Mouse (Mus musculus): Measurements from ENCODE around the gene Rps5.
A peak's percentile ranks its signal among the peaks of the same experiment; 100 is the strongest.
"Not testable (repeated sequence)": the region's sequence is repeated elsewhere in the genome, so short reads cannot be mapped to it uniquely, and the experiment has no call there.

Gene Rps5

DNA sequence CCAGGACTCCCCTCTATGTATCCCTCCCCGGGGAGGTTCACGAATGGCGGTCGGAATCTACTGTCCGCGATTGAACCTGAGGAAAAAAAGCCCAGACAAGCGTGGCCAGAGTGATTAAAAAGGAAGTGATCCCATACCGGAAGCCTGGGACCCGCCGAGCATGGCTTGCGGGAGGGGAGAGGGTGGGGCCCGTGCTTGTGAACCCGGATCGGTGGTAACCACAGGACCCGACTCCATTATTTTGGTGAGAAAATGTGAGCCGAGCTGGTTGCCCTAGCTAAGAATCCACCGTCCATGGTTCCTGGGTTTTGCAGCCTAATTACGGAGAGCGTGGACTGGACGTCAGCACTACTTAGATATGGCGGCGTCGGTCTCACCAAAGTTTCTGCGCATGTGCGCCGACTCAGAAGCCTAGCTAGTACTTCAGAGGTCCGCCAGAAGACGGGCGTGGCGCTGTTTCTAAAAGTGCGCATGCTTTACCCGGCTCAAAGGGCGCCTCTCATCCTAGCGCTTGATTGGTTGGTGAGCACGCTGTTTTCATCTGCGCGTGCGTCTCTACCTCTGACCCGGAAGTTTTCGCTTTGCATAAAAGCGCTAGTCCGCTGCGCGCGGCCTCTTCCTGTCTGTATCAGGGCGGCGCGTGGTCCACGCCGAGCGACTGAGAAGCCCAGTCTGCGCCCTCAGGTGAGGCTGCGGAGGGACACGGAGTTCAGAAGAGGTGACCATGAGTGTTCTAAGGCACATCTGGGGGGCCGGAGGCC lies at the start of gene Rps5:
TSS of gene Rps5 (plus strand) at position 586 of the 761 bp plus-strand sequence.
- DNase-seq (ENCODE audit: low spot score), result peak; percentile 98

DNA sequence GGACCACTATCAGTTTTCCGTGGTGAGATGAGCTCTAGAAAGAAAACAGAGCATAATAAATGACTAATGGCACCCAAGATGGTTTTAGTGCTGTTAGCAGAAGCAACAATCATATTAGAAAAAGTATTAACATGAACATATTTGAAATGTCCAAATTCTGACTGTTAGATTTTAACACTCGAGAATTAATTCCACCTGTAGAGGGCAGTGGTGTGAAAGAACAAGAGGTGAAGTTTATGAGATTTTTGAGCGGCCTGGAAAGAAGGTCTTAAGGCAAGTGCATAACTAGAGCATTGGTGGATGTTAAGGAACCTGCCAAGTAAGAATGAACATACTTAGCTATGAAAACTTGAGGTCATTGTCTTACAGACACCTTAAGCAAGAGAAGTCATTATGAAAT lies 47.8 kb upstream of the Rps5 start:
- DNase-seq (ENCODE audit: low spot score), result peak; percentile 27

DNA sequence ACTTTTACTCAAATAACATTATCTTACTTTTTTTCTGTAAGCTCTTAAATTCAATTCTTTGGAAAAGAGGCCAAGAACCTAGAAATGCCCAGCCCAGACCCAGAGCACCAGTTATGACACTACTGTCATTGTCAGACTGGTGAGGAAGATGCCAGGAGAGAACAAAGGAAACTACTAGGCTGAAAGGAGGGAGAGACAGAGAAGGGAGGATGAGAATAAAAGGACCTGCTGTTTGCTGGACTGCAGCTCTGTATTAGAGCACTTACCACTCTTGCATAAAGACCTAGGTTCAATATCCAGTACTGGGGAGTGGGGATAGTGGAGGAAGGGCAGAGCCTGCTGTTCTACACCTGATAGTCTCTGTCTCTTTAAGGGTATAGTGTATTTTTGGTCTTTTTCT lies 42.1 kb upstream of the Rps5 start:
- DNase-seq (ENCODE audit: low spot score), result no peak

DNA sequence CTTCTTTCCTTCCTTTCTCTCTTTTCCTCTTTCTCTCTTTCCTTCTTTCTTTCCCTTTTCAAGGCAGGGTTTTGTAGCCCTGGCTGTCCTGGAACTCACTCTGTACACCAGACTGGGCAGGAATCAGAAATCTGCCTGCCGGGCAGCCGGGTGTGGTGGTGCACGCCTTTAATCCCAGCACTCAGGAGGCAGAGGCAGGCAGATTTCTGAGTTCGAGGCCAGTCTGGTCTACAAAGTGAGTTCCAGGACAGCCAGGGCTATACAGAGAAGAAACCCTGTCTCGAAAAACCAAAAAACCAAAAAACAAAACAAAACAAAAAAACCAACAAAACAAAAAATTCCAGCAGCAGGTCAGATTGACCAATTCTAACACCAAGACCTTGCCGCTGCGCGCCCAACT lies 41.6 kb upstream of the Rps5 start:
- DNase-seq (ENCODE audit: low spot score), result not testable (repeated sequence)

DNA sequence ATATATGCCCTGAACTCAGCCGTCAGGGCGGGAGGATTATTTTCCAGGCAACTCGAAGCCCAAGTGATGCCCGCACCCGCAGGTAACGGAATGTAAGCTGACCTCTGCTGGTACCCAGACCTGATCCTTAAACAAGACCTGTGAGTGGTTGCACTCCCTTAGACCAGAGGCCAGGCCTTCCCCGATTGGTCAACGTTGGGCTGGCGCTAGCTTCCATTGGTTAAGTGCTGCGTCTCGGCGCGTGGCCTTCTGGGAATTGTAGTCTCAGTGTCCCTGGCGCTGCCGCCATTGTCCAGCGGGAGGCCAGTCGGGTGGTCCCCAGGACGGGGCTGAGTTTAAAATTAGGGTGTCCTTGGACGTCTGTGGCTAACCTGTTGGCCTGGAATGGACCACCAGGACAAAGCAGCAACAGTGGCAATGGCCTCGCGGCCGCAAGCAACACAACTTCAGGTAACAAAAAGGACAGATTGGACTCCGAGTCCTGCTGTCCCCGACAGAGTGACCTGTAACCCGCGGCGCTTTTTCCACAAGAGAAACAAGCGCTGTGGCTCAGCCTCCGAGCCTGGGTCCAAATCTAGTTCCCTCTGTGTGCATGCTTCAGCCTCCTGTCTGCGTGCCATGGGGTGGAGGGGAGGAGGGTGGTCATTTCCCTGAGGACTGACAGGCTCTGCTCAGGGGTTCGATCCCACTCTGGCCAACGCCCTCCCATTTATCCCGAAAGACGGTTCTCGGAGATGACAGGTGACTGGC lies 41.0 kb upstream of the Rps5 start, which contains the start of gene Zfp128:
TSS of gene Zfp128 (plus strand) at position 267 of the 750 bp plus-strand sequence.
- DNase-seq (ENCODE audit: low spot score), result peak; percentile 95

DNA sequence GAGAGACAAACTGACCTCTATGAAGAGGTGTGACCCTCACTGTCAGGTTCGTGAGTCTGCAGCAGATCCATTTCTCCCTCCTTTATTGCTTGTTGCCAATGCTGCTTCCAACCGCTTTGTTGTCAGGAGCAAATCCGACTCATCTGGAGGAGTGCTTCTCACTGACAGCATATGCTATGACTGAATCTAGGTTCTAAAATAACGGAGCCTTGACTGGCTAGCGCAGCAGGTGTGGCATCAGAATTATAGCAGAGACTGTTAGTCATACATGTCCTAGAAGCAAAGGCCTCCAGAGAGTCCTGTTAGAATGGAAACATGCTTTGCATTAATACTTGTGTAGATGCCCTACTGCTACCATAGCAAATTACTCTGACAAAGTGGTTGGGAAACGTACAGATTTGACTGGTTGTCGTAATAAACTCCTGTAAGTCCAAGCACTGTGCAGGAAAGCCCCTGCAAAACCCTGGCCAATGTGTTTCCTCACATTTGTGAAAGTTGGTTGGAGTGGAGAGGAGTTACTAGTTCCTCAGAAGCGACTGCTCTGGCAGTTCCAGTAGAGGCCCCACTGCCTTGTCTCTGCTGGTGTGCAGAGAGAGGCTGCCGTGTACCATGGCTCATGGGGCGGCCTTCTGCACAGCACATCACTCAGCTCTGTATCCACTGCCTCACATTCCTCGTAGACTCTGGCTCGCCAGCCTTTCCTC lies 35.4 kb upstream of the Rps5 start:
- DNase-seq (ENCODE audit: low spot score), result no peak

DNA sequence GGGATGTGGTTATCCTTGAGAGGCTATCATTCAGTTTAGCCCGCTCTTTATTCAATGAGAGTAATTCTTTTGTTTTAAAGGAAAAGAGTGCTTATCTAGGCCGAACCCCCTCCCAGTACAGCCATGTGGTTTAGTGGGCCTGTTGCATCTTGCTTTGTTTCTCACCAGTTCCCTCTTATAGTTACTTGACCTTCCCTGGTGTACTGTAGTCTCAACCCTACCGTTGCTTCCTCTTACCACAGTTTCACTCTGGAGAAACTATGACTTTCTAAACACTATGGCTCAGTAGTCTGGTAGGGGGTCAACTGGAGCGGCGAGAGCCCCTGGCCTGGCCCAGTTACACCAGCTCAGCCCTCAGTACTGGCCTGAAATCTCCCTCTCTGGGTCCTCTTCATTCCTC lies 34.5 kb upstream of the Rps5 start:
- no peak for DNase-seq (ENCODE audit: low spot score)

DNA sequence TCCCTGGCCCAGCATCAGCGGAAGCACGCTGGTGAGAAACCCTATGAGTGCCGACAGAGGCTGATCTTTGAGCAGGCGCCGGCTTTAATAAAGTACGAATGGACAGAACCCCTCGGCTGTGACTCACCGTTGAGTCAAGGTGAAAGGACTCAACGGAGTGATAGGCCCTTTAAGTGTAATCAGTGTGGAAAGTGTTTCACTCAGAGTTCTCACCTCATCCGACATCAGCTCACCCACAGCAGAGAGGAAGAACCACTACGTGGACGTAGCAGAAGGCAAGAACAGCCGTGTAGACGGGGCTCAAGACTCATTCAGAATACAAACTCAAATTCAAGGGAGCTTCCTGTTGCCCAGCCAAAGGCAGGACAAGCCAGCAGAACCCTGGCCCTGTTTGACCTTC lies 31.2 kb upstream of the Rps5 start:
- DNase-seq (ENCODE audit: low spot score), result no peak

DNA sequence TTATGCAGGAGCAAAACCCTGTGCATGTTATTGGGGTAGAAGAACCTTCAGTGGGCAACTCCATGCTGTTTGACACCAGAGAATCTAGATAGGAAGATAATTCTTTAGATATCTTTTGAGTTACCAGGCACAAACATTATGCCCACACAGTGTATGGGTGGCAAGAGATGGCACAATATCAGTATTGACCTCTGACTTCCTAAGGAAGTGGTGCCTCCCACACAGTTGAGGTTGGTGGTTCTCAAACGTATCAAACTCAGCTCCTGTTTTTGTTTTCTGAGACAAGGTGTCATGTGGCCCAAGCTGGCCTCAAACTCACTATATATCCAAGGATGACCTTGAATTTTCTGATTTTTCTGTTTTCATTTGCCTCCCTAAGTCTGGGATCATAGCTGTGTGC lies 30.8 kb upstream of the Rps5 start:
- DNase-seq (ENCODE audit: low spot score), result no peak

DNA sequence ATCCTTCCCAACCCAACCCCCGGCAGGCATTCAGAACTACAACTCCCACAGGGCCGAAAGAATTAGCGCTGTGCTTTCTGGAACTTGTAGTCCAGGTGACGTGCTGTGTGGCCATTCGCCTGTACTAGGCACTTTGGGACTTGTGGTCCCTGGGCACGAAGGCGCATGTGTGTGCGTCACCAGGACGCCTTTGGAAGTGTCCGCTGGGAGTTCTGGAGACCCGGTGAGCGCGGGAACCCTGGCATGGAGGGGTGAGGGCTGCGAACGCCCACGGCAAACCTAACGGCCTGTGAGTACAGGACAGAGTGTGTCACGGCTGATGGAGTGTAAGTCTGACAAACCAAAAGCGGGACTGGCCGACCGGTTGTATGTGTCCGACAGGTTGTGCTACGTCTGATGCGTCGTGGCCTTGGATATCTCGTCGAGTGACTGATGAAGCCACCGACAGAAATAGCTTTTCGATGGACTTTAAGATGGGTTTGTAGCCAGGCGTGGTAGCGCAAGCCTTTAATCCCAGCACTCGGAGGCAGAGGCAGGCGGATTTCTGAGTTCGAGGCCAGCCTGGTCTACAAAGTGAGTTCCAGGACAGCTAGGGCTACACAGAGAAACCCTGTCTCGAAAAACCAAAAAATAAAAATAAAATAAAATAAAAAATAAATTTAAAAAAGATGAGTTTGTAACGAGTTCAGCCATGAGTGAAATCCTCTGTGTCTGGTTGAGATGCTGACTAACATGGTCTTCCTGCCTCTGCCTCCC lies 24.3 kb upstream of the Rps5 start, which contains the start of gene Zscan22:
TSS of gene Zscan22 (plus strand) at position 161 of the 756 bp plus-strand sequence.
- peak; percentile 91 for DNase-seq (ENCODE audit: low spot score)

DNA sequence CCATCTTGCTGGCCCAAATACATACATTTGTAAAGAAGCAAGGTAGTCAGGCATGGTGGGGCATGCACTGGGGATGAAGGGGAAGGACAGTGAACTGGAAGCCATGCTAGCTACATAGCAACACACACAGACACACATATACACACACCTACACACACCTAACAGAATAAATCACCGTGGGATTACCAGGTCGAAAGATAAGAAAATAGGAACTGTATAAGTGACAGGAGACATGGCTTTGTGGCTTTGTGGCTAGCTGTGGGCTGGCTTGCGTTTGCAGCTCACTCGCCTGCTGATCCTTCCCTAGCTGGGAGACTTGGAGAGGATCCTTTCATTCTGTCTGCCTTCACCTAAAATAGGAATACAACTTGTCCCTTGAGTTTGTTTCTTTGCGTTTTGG lies 20.6 kb upstream of the Rps5 start:
- DNase-seq (ENCODE audit: low spot score), result no peak

DNA sequence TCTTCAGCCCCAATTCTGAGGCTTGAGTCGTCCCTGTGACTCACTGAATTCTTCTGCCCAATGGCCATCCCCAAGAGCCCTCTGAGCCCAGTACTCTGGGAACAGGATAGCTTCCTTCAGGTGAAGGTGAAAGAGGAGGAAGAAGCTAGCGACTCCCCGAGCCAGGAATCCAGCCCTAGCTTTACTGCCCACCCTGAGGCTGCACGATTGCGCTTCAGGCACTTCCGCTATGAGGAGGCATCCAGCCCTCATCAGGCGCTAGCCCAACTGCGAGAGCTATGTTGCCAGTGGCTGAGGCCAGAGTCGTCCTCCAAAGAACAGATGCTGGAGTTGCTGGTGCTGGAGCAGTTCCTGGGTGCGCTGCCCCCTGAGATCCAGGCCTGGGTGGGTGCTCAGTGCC lies 18.5 kb upstream of the Rps5 start:
- DNase-seq (ENCODE audit: low spot score), result no peak

DNA sequence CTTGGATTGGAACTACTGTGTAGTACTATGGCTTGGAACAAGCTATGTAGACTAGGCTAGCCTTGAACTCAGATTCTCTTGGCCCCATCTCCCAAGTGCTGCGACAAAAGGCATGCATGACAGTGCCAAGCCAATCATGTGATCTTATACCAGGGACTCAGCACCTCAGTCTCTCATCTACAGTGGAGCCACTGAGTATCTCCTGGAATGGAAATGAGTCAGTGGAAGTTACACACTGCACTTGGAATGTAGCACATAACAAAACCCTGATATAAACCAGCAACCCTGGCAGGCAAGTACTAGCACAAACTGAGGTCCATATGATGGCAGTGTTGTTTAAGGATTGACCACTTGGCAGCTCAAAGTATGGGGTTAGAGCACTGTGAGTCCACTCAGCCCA lies 16.9 kb upstream of the Rps5 start:
- no peak for DNase-seq (ENCODE audit: low spot score)

DNA sequence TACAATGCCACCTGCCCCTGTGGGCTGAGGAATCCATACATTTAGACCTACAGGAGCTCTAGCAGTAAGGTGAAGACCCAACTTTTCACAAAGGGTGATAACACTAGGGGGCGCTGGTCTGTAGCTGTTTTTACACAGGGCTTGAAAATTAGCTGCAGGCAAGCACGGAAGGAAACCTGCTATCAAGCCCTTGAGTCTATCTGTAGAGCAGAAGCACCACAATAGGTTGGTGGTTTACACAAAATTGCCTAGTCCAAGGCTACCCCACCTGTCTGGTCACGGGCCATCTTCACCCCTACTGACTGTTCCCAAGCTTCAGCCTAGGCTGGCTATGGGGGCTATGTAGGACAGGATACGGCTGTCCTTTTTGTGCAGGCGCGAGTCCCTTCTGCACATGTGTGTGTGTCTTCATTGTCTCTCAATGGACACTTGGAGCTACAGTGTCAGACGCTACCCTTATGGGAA lies 12.6 kb upstream of the Rps5 start:
- DNase-seq (ENCODE audit: low spot score), result peak; percentile 79

DNA sequence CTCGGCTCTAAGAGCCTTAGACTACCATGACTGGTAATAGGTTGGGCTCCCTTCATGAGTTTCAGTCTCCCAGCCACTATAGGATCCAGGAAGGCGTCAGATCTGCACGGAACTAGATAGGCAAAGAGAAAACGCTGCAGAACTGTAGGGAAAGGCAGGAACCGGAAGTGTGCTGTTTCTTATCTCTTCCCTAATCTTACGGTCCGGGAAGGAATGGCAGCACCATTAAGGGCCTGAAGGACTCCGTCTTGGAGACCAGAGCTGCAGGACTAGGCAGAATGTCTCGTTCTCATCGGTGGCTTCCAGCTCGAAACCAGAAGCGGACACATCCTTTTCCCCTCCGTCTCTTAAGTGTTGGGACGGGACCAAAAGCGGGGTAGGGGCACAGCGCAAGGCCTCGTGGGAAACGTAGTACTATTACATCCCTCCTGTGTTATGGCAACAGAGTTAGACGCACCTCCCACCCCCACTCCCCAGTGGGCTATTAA lies 11.9 kb upstream of the Rps5 start:
- DNase-seq (ENCODE audit: low spot score), result peak; percentile 58

DNA sequence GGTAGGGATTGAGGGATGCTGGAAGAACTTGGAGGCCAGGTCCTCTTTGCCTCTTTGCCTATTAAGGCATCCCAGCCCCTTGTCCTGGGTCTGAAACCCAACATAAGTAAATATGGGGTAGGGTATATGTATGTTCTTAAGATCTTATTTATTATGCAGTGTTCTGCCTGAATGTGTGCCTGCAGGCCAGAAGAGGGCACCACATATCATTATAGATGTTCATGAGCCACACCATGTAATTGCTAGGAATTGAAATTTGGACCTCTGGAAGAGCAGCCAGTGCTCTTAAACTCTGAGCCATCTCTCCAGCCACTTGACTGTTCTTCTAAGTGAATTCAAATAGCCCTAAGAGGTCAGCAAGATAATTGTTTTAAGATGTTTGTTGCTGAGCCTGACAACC lies 8.5 kb upstream of the Rps5 start:
- peak; percentile 34 for DNase-seq (ENCODE audit: low spot score)

DNA sequence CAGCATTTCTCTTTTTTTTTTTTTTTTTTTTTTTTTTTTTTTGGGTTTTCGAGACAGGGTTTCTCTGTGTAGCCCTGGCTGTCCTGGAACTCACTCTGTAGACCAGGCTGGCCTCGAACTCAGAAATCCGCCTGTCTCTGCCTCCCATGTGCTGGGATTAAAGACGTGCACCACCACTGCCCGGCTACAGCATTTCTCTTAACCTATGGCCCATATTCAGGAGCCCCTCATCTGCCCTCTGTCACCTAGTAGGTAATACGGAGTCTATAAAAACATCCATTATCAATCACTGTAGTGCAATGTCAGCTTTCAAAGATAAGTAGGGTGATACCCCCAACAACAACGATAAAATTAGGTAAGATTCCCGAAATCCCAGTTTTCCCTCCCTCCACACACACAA lies 1.6 kb upstream of the Rps5 start:
- not testable (repeated sequence) for DNase-seq (ENCODE audit: low spot score)

DNA sequence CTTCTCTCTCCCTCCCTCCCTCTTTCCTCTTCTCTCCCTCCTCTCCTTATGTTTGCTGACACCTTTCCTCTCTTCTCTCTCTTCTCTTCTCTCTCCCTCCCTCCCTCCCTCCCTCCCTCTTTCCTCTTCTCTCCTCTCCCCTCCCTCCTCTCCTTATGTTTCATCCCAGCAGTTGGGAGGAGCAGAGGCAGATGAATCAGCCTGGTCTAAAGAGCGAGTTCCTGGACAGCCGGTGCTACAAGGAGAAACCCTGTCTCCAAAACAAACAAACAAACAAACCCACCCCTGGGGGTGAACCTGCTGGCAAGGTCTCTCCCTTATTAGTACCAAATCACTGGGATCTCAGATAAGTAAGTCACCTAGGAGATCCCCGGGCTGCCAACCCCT lies 779 bp upstream of the Rps5 start:
- no peak for DNase-seq (ENCODE audit: low spot score)

DNA sequence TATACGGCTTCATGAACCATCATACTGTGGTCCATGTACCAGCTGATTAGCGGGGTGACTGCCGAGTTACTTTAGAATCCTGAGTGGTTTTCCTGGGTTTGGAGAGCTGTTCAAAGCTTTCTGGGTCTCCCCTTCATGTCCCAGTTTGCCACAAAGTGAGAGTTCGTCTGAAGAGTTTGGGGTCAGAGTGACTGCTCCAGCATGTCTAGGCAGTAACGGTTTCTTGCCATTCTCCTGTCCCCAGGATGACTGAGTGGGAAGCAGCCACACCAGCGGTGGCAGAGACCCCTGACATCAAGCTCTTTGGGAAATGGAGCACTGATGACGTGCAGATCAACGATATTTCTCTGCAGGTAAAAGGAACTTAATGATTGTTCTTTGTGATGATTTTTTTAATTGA lies 639 bp downstream of the Rps5 start:
- DNase-seq (ENCODE audit: low spot score), result peak; percentile 14

DNA sequence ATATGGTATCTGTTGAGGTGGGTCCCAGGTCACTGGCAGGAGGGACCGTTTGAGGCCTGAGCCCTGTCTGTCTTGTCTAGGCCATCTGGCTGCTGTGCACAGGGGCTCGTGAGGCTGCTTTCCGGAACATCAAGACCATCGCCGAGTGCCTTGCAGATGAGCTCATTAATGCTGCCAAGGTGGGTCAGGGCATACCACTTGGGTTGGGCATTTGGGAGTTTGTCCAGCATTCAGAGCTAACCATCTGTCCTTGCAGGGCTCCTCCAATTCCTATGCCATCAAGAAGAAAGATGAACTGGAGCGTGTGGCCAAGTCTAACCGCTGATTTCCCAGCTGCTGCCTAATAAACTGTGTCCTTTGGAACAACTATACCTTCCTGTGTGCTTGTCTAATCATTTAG lies 4.2 kb downstream of the Rps5 start:
- DNase-seq (ENCODE audit: low spot score), result no peak

DNA sequence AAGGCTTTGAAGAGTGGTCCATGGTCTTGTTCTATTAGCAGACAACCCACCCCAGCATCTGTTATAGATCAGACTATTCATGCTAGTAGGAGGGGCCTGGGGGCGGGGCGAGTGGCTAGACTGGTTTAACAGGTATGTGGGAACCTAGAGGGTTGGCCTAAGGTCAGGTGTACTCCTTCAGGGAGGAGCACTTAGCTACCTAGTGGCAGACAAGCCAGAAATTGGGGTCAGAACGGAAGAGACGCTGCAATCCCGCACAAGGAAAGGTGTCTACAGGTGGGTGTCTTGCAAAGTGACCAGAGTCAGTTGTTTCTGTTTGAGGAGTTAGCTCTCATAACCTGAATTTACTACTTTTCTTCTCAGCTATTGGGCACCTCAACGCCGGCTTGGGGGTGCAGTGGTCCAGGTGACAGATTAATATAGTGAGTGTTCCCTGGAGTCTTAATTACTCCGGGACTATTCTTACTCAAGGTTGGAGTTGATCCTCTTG lies 5.1 kb downstream of the Rps5 start, which contains the start of gene Rnf225:
TSS of gene Rnf225 (plus strand) at position 226 of the 490 bp plus-strand sequence.
- DNase-seq (ENCODE audit: low spot score), result no peak
